Mouse (Mus musculus) right cerebral cortex, postnatal 14 days (tissue): ENCODE results near the gene Btbd8.
A peak's percentile ranks its signal among the peaks of the same experiment; 100 is the strongest.

Source experiments
- DNase-seq: peaks from one replicate; pipeline ENCODE4 v3.0.0; 2022

The Btbd8 gene

GRCm38 (mm10) chr5:107450299-107450698 is 12.5 kb downstream of the Btbd8 start:
- no peak for DNase-seq

GRCm38 (mm10) chr5:107462147-107463076 is 24.6 kb downstream of the Btbd8 start:
- no peak for DNase-seq

DNA sequence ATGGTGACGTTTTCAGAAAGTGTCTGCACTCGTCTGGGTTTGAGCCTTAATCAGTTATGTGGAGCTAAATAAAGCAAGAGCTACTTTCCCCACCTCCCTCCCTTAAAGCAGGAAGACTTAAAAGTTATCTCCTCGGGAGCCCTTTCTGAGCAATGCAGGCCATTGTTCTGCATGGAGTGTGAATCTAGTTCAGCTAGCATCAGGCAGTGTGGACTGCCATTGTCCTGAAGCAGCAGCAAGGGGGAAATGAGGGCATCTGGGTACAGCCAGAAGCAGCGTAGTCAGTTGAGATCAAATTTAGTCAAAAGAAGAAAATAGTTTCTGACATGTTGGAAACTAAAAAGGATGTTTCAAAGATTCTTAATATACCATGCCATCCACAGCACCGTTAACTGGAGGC is 28.7 kb downstream of the Btbd8 start:
- DNase-seq = no peak

DNA sequence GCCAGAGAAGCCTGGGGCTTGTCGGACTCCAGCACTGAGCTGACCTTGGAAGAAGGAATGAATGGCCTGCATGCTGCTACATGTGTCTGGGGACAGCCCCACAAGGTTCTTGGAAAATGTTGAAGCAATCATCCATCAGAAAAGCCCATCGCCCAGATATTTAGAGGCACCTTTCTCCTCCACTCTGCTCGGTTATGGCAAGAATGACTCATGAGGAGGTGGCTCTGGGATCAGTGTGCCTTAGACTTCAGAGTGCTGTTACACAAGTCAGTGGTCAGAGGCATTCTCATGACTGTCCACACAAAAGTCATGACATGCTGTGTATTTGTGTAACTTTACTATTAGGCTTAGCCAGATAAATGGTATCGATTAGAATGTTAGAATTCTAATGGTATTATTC is 29.3 kb downstream of the Btbd8 start:
- no peak for DNase-seq

- DNase-seq = no peak
Observed at GRCm38 (mm10) chr5:107470600-107471329, 33.0 kb downstream of the Btbd8 start.

GRCm38 (mm10) chr5:107480194-107480593 is 42.4 kb downstream of the Btbd8 start:
- no peak for DNase-seq

GRCm38 (mm10) chr5:107488996-107489395 is 51.2 kb downstream of the Btbd8 start:
- DNase-seq = no peak

DNA sequence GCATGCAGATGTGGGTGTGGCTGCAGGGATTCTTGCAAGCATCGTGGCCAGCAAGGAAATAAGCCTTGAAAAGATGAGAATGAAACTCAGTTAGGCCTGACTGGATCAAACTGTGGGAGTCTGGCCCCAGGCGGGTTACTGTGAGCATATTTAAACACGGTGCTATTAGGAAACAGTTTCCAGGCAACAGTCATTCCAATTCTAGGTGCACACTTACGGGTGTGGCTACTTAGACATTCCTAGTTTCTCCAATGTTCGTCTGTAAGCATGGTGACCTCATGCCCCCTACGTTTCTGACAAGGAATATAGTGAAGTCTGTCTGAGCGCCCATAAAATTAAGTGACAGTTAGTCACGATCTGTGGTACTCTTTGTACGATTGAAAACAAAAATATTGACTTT is 53.2 kb downstream of the Btbd8 start:
- DNase-seq = no peak

- no peak for DNase-seq
Observed at GRCm38 (mm10) chr5:107492471-107492870, 54.7 kb downstream of the Btbd8 start.

DNA sequence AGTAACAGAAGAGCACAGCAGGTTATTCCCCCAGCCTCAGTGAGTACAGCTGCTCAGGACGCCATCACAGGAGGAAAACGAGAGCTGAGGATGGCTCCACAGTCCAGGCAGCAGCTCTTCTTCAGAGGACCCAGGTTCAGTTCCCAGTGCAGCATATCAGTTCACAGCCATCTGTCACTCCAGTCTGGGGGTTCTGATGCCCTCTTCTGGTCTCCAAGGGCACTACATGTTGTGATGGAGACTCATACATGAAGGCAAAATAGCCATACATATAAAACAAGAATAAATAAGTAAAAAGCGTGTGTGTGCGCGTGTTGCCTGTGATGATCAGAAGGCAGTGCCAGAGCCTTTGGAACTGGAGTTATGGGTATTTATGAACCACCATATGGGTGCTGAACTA is 57.0 kb downstream of the Btbd8 start:
- no peak for DNase-seq

- DNase-seq = no peak
Observed at GRCm38 (mm10) chr5:107496047-107496446, 58.2 kb downstream of the Btbd8 start.

DNA sequence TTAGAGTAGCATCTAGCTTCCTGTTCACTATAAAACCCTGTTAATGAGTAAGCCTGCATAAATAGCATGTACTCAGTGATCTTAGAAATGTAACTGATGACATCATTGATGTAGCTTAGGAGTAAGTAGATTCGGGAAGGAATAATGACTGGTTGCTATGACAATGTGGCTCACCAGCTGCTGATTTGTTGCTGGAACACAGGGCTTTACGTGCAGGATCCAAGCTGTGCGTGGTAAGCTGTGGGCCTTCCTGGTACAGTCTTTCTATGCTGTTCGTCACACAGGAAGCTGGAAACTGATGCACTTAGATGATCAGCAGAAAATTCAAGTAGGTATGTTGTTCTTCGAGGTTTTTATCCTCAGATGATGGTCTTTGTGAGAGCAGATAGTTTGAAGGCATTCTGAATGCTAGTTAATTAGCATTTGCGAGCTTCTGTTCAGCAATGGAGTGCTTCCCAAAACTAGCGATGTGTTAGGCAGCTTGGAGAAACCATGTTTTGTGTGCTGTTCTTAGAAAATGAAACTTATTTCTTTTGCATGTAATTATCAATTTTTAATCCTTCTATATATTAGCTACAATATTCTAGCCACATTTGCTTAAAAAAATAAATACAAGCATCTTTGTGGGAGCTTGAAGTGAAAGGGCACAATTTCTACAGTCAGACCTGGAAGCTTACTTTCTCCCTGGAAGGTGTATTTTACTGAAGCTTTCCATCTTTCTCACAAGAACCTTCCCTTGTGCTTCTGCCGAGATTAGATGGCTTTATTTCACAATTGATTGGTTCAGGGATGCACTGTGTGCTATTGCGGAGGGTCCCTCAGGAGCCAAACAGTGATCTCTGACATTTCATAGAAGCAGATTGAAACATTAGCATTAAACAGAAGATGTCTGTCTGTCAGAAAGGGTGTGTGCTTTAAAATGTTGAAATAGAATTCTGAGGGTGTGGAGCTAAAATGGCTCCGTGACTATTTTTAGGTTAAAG is 60.0 kb downstream of the Btbd8 start:
- peak; percentile 41 for DNase-seq

DNA sequence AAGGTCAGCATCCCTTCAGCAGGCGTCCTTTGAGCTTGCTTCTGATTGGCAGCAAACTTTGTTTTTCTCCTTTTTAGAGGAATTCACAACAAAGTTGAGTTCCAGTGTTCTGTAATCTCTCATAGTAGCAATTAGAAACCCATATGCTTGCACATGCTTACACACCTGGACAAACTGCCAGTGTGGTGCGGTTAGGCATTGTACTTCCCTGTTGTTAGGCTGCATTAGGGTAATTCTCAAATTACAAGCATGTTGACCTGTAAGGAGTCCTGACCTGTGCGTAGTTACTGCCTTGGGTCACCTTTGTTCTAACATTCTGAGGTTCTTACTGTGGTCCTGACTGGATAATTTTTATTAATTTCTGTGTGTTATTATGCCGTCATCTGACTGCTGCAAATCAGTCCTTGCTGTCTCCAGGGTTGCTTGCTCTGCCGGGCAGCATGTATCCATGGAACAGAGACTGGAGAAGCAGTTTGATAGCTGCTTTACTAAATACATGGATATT is 61.1 kb downstream of the Btbd8 start:
- no peak for DNase-seq

- DNase-seq = no peak
Observed at GRCm38 (mm10) chr5:107499891-107500535, 62.2 kb downstream of the Btbd8 start.

GRCm38 (mm10) chr5:107500741-107501140 is 62.9 kb downstream of the Btbd8 start:
- DNase-seq = no peak

DNA sequence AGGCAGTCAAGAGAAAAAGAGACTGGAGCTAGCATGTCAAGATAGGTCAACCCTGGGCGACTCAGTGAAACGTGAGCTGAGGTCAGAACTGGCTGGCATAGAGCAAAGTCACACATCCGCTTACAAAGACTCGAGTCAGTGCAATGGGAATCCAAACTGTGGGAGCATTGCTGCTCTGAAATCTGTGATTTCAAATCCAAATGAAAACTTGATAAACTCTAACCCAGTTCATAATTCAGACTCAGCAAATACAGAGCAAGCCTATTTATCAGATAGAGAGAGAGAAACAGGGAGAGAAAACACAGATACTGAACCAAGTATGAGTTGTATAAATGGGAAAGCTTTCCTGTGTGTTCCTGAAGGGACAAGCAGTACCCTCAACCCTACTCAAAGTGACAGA is 69.5 kb downstream of the Btbd8 start, which contains the start of gene Gm42669:
Gm42669 (plus strand) TSS at position 301 of the 400 bp plus-strand sequence.
- DNase-seq = no peak

DNA sequence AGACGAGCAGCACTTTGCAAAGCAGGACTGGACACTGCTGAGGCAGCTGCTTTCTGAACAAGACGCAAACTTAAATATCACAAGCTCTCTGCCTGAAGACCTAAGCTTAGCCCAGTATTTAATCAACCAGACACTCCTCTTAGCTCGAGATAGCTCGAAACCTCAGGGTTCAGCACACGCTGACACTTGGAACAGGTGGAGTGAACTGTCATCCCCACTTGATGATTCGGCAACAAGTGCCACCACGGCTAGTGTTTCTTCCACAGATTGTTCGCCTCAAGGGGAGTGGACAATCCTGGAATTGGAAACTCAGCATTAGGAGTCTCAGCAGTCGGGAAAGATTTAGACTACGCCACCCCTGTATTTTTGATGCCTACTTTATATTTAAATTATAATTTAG is 72.7 kb downstream of the Btbd8 start:
- no peak for DNase-seq

- DNase-seq = no peak
Observed at GRCm38 (mm10) chr5:107511326-107511725, 73.5 kb downstream of the Btbd8 start.

- DNase-seq = peak; percentile 68
Observed at GRCm38 (mm10) chr5:107513583-107513982, 75.8 kb downstream of the Btbd8 start.

DNA sequence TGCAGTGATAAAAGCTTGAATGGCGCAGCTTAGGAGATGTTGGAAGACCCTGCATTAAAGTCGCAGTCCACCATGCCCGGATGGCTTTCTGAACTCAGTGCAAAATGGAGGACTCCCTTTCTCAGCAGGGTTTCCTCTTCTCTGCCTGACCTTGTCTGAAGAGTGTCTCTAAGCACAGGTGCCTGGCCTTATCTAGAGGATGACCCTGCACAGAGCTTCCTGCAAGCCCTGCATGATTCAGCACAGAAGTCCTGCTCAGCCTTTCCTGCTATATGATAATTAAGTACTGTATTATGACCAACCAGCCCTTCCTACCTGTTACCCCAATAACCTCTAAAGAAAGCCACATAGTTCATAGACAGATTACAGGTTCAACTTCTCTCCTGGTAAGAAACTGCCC is 77.7 kb downstream of the Btbd8 start:
- DNase-seq = no peak

DNA sequence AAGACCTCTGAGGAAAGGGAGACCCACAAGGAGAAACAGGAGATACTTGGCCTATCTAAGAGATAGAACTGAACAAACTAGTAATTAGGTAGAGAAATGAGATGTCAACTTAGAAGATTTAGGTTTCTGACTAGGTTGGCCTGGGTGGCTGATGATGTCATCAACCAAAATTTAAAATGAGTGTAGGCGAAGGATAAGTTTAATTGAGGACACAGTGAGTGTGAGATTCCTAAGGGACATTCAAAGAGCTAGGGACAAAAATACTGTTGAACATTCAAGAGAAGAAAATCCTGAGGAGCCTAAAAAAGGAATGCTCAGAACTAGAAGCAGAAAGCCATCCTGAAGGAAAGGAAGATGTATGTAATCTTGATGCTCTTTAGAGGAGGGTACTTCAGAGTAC is 78.3 kb downstream of the Btbd8 start:
- no peak for DNase-seq

DNA sequence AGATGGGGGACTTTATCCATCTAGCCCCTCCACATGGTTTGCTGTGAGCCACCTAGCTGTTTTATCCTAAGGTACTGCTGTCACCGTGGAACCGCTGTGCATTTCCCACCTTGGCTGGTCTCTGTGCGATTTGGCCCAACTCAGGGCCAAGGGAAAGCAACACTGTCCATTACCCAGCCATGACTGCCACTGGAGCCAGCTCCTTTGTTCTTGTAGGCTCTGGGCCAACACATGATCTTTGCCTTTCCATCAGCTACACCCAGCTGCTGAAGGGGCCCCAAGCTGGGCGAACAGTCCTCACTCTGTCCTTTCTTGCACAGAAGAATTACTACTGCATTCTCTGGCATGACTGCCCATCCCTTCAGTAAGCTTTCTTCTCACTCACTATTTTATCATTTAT is 80.8 kb downstream of the Btbd8 start:
- DNase-seq = no peak
